12 mouse cellular contexts compared by ENCODE assay signal in genomic region chr3:131136455-131136854, GRCm38 (mm10). TPM values are rescaled to one million over a fixed set of nuclear protein-coding genes. Genes with fewer than 3 reads are reported as not detected.
DNase-seq lines count a peak whose midpoint lies in the region; ATAC-seq lines count a peak whose summit lies in the region.
"Had no signal": no experiment of that assay in that cellular context is flagged by ENCODE, and none has a peak within 500 bp of the region (broad histone marks: within the 10 kb centered on the region; RNA-seq: fewer than 3 reads in every experiment).

No protein-coding gene starts in this region.

- WGBS in hindbrain, embryonic 15.5 days, result 11% methylated on average over 8 of the region's 8 CpGs
- 16% methylated on average over 8 of the region's 8 CpGs for WGBS in neural tube, embryonic 14.5 days
- 29% methylated on average over 8 of the region's 8 CpGs for WGBS in intestine, embryonic 16.5 days

- no peak overlapping the region for H3K27ac ChIP-seq in hindbrain, embryonic 15.5 days (replicated peaks)
- H3K27ac ChIP-seq in neural tube, embryonic 14.5 days (ENCODE audit: low read depth, low read length), result no peak overlapping the region
- H3K27ac ChIP-seq in intestine, embryonic 16.5 days (ENCODE audit: low read length), result no peak overlapping the region
- H3K27ac ChIP-seq: heart, adult 2 months; left cerebral cortex, adult 2 months had no signal

- H3K9me3 ChIP-seq in hindbrain, embryonic 15.5 days, result no peaks in the 10 kb centered on the region
- no peaks in the 10 kb centered on the region for H3K9me3 ChIP-seq in neural tube, embryonic 14.5 days (ENCODE audit: control insufficient read depth, low read length)
- H3K9me3 ChIP-seq in intestine, embryonic 16.5 days (ENCODE audit: control insufficient read depth, low read length), result no peaks in the 10 kb centered on the region

- no peak for ATAC-seq in hindbrain, embryonic 15.5 days (ENCODE audit: low FRiP score, low read depth)
- ATAC-seq in neural tube, embryonic 14.5 days (ENCODE audit: low read depth), result no peak
- ATAC-seq in intestine, embryonic 16.5 days, result no peak
- ATAC-seq: lung, postnatal 0 days had no signal

- peaks cover 19% of the 10 kb centered on the region for H3K4me1 ChIP-seq in hindbrain, embryonic 15.5 days (replicated peaks)
- peaks cover 12% of the 10 kb centered on the region; the same call in 1 of the 2 replicates for H3K4me1 ChIP-seq in neural tube, embryonic 14.5 days (ENCODE audit: control insufficient read depth, insufficient read depth, low read length)
- H3K4me1 ChIP-seq in intestine, embryonic 16.5 days (ENCODE audit: control insufficient read depth, insufficient read depth, low read length), result no peaks in the 10 kb centered on the region

- peak; percentile 89 for DNase-seq in heart, adult 11 months
- DNase-seq in heart, postnatal 25 days (ENCODE audit: low spot score), result no peak
- peak; percentile 33 for DNase-seq in heart, adult 8-10 months (ENCODE audit: low spot score)
- DNase-seq in spleen, postnatal 4 days (ENCODE audit: low spot score in 2 of 2), result no peak
- DNase-seq in urinary bladder, postnatal 10 days (ENCODE audit: low spot score), result no peak

- H3K27me3 ChIP-seq in hindbrain, embryonic 15.5 days, result peaks cover 3% of the 10 kb centered on the region; the same call in 1 of the 2 replicates
- no peaks in the 10 kb centered on the region for H3K27me3 ChIP-seq in neural tube, embryonic 14.5 days (ENCODE audit: control insufficient read depth, insufficient read depth, low read length)
- H3K27me3 ChIP-seq in intestine, embryonic 16.5 days (replicated peaks; ENCODE audit: control insufficient read depth, insufficient read depth, low read length), result no peaks in the 10 kb centered on the region

- no peak overlapping the region for H3K9ac ChIP-seq in hindbrain, embryonic 15.5 days
- H3K9ac ChIP-seq in neural tube, embryonic 14.5 days (replicated peaks; ENCODE audit: low read depth, low read length), result no peak overlapping the region
- H3K9ac ChIP-seq in intestine, embryonic 16.5 days (ENCODE audit: low read depth, low read length), result no peak overlapping the region

- H3K4me2 ChIP-seq in hindbrain, embryonic 15.5 days, result peak overlapping the region; percentile 44
- H3K4me2 ChIP-seq in neural tube, embryonic 14.5 days (ENCODE audit: low read depth, low read length), result peak overlapping the region; percentile 26; the same call in 1 of the 2 replicates
- H3K4me2 ChIP-seq in intestine, embryonic 16.5 days (ENCODE audit: low read depth, low read length), result no peak overlapping the region

- H3K36me3 ChIP-seq in hindbrain, embryonic 15.5 days, result no peaks in the 10 kb centered on the region
- H3K36me3 ChIP-seq in neural tube, embryonic 14.5 days (ENCODE audit: control insufficient read depth, insufficient read depth, low read length), result no peaks in the 10 kb centered on the region
- H3K36me3 ChIP-seq in intestine, embryonic 16.5 days (ENCODE audit: control insufficient read depth, insufficient read depth, low read length), result no peaks in the 10 kb centered on the region

- intact Hi-C loops in heart, postnatal 25 days (cut with DNase I), result no loop called here

- H3K4me3 ChIP-seq in hindbrain, embryonic 15.5 days, result no peak overlapping the region
- H3K4me3 ChIP-seq in neural tube, embryonic 14.5 days (ENCODE audit: low read depth, low read length), result no peak overlapping the region
- no peak overlapping the region for H3K4me3 ChIP-seq in intestine, embryonic 16.5 days (ENCODE audit: low read length)
- H3K4me3 ChIP-seq: heart, adult 2 months; left cerebral cortex, adult 2 months had no signal

RNA-seq across cellular contexts. Expression of gene Lef1, which starts 26.2 kb away (rescaled TPM):
- under 1 TPM; 0.29 to 0.45 TPM for total RNA-seq in heart, postnatal 25 days (2021)
- under 1 TPM in 3 of 4 experiments, not detected in 1; 0.14 to 0.31 (median 0.26) TPM for total RNA-seq in heart, adult 8-10 months (2022)
- polyA plus RNA-seq in hindbrain, embryonic 15.5 days (2015; fragmentation: Nextera tagmentation; extraction: Ambion mirVana), result 10.2 and 16.0 TPM in 2 replicates
- 3.7 and 9.1 TPM in 2 replicates for polyA plus RNA-seq in neural tube, embryonic 14.5 days (2014; fragmentation: Nextera tagmentation; extraction: Ambion mirVana)
- polyA plus RNA-seq in intestine, embryonic 16.5 days (2015; fragmentation: Nextera tagmentation; extraction: Ambion mirVana), result 0.28 and 0.31 TPM in 2 replicates
- total RNA-seq: common myeloid progenitor, adult 5-6 weeks had no signal

Comparison
In these comparisons a context has a peak if more than half of its experiments do, and no peak if none do; other contexts are left out.
1. DNase-seq: peak in heart, adult 11 months (single experiment) and heart, adult 8-10 months (single experiment); none in heart, postnatal 25 days (single experiment), spleen, postnatal 4 days (0 of 2) and urinary bladder, postnatal 10 days (single experiment).